Mouse (Mus musculus) ES-CJ7 (cell line): ENCODE results near the gene Gm21953.
"Not testable (repeated sequence)": the region's sequence is repeated elsewhere in the genome, so short reads cannot be mapped to it uniquely, and the experiment has no call there.

Source experiments
- DNase-seq: peaks from one replicate; pipeline ENCODE4 v3.0.0; 2011; ENCODE audit warnings: low read depth, low spot score

The Gm21953 gene

DNA sequence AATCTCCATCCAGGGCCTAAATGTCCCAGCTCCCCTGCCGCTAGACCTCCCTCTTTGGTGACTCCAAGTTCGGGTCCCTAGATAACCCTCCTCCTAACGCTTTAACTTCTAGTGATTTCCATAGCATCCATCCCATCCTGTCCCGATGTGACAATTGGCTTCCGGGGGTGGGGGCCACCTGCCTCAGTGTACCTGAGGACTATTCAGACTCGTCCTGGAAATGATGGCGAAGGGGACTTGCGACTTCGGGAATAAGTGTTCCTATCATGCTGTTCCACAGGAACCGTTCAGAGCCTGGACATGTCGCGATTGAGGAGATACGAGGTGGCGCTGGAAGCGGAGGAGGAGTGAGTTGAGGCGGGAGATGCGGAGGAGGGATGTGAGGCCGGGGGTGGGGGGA is at the start of gene Gm21953:
Gene Gm21953, plus strand, starts transcription at position 301 of the 400 bp plus-strand sequence.
- DNase-seq = not testable (repeated sequence)

DNA sequence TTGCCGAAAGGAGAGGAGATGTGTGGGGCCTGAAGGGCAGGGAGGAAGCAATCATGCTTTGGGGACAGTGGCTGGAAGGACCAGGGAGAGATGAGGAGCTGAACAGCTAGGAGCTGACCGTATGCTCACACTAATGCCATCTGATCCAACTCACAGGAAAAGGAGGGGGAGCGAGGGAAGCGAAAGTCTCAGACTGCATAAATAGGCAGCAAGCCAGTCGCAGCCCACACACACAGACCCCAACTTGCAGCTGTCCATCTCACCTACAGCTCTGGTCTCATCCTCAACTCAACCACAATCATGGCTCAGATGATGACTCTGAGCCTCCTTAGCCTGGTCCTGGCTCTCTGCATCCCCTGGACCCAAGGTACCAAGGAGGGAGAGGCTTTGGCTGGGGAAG is 38.6 kb upstream of the Gm21953 start, which contains the start of gene Ccl21b:
Gene Ccl21b, plus strand, starts transcription at position 301 of the 400 bp plus-strand sequence.
- DNase-seq = not testable (repeated sequence)

DNA sequence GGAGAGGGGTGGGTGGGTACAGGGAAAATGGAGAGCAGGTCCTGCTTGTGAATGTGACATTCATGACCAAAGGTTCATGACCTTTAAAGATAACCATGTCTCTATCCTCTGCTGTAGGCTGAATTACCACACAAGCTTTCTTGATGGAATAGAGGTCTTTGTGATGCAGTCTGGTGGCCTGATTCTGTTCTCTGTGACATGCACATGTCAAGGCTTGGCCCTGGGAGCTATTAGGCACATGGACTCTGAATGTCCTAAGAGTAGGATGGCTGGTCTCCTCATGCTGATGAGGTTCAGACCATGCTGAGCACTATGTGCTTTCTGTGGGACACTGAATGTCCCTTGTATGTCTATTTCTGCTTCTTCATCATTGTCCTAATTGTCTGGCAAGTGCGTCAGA is 24.0 kb downstream of the Gm21953 start, which contains the start of gene Fam205a3:
Gene Fam205a3, plus strand, starts transcription at position 301 of the 400 bp plus-strand sequence.
- not testable (repeated sequence) for DNase-seq
